Mouse (Mus musculus) hindbrain, embryonic 13.5 days (tissue): Measurements from ENCODE around the gene Acod1. TPM values are rescaled to one million over a fixed set of nuclear protein-coding genes. Genes with fewer than 3 reads are reported as not detected.
A peak's percentile ranks its signal among the peaks of the same experiment; 100 is the strongest.

Experiments used
- ATAC-seq: fragments of 200-750 bp; cut with Nextera tagmentation; 2 replicates; pipeline ENCODE4 v1.8.0; 2017; ENCODE audit warnings: moderate TSS enrichment; ENCODE audit not compliant: low FRiP score
- H3K27ac ChIP-seq: fragments of 300-500 bp; sonication (generic); 2 replicates; pipeline ENCODE4 v1.5.1; 2015; ENCODE audit warnings: inconsistent platforms, mild to moderate bottlenecking, moderate library complexity
- H3K27me3 ChIP-seq: fragments of 300-500 bp; sonication (generic); 2 replicates; pipeline ENCODE4 v1.6.1; 2015; ENCODE audit warnings: mild to moderate bottlenecking, inconsistent platforms
- H3K36me3 ChIP-seq: fragments of 300-500 bp; sonication (generic); 2 replicates; pipeline ENCODE4 v1.6.1; 2015; ENCODE audit warnings: mild to moderate bottlenecking, inconsistent platforms
- H3K4me1 ChIP-seq: fragments of 300-500 bp; sonication (generic); replicated peaks from 2 replicates; pipeline ENCODE4 v1.6.1; 2015; ENCODE audit warnings: inconsistent platforms
- H3K4me2 ChIP-seq: fragments of 300-500 bp; sonication (generic); 2 replicates; pipeline ENCODE4 v1.6.1; 2015; ENCODE audit warnings: inconsistent platforms, mild to moderate bottlenecking, moderate library complexity
- H3K4me3 ChIP-seq: fragments of 300-500 bp; sonication (generic); 2 replicates; pipeline ENCODE4 v1.5.1; 2015; ENCODE audit warnings: mild to moderate bottlenecking, inconsistent platforms
- H3K9ac ChIP-seq: fragments of 300-500 bp; sonication (generic); 2 replicates; pipeline ENCODE4 v1.6.1; 2015; ENCODE audit warnings: mild to moderate bottlenecking, inconsistent platforms
- H3K9me3 ChIP-seq: fragments of 300-500 bp; sonication (generic); 2 replicates; pipeline ENCODE4 v1.6.1; 2016; ENCODE audit warnings: inconsistent platforms
- WGBS: fragments of 180-500 bp; shearing (Covaris S2); methylation state at CpG from one replicate; pipeline ENCODE4 v1.1.7; 2015; 5-methylcytosine and 5-hydroxymethylcytosine counted together
- polyA plus RNA-seq: library from polyadenylated mRNA; unstranded; fragments of >200 nt; fragmentation: Nextera tagmentation; extraction: Ambion mirVana; gene quantifications from 2 replicates; pipeline ENCODE4 v1.2.1, GENCODE M21; 2015

Acod1 gene
- polyA plus RNA-seq, 1 experiment from 2014 or later: not detected

DNA sequence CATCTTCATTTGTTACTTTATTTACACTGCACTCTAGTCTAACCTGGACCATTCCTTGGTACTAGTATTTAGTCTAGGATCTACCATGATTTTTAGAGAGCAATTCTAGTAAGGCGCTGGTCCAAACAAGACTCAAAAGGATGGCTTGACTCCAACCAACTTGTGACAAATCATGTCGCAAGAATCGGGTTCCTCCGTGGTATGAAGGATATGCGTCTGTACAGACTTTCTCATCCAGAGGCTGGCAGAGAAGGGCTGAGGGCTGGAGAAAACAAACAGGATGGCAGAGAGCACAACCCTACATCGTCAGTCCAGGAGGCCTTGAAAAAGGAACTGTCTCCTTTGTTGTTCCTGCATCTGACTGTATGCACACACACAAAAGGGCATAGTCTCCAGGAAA is 49.8 kb downstream of the Acod1 start:
- Histone ChIP-seq H3K4me3 (peak overlapping the region; percentile 7; the same call in 1 of the 2 replicates), H3K4me2 (peak overlapping the region; percentile 69), H3K9ac (peak overlapping the region; percentile 46; the same call in 1 of the 2 replicates), H3K4me1 (peaks cover 40% of the 10 kb centered on the region), H3K27ac (no peak overlapping the region), H3K9me3 (no peaks in the 10 kb centered on the region), H3K27me3 (no peaks in the 10 kb centered on the region), H3K36me3 (peaks cover 12% of the 10 kb centered on the region)
- WGBS: 69% methylated on average over 6 of the region's 6 CpGs
- no peak for ATAC-seq

DNA sequence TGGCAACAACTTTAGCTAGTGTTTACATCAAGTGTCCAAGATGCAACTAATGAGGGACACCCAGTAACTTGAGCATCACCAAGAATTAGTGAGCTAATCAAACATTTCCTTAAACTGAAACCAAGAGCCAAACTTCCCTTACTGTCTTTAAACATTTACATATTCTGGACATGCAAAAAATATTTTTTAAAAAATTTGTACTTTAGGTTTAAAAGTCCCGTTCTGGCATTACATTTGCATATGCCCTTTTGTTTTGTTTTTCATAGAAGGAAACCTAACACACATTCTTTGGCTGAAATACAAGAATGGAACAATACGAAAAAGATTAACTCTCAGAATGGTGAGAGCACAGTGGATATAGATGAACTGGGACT is 51.4 kb downstream of the Acod1 start:
- no peak for ATAC-seq
- H3K9me3 ChIP-seq: no peaks in the 10 kb centered on the region
- H3K27me3 ChIP-seq: no peaks in the 10 kb centered on the region
- peak overlapping the region; percentile 98 for H3K9ac ChIP-seq
- WGBS: 4% methylated on average over 2 of the region's 2 CpGs
- H3K27ac ChIP-seq: peak overlapping the region; percentile 99
- peak overlapping the region; percentile 84 for H3K4me3 ChIP-seq
- peak overlapping the region; percentile 69 for H3K4me2 ChIP-seq
- H3K36me3 ChIP-seq: peaks cover 6% of the 10 kb centered on the region
- H3K4me1 ChIP-seq: peaks cover 40% of the 10 kb centered on the region

DNA sequence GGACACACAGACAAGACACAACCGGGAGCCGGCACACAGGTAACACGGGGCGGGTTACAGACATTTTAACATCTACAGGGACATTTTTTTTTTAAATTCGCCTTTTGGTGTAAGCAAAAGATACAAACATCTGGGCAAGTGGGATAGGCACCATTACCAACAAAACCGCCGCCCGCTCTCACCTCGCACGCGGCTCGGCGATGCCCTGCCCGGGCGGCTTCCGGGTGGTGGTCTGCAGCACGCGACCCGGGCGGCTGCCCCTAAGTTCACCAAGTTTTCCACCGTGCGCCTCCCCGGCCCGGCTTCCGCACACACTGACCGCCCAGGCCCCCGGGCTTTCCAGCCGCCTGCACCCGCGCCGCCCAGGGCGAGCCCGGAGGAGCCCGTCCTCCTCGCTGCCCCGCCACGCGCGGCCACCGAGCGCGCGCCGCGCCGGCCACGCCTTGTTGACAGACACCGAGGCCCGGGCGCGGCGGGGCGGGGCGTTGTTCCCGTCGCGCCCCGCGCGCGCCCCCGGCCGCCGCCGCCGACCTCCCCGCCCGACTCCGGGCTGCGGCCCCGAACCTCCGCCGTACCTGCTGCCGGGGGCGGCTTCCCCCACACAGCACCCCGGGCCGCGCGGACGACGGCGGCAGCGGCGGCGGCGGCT is 51.9 kb downstream of the Acod1 start:
- H3K4me2 ChIP-seq: peak overlapping the region; percentile 69
- peak overlapping the region; percentile 84 for H3K4me3 ChIP-seq
- no peaks in the 10 kb centered on the region for H3K9me3 ChIP-seq
- H3K4me1 ChIP-seq: peaks cover 35% of the 10 kb centered on the region
- H3K27ac ChIP-seq: peak overlapping the region; percentile 99
- ATAC-seq: peak; percentile 89
- peaks cover 6% of the 10 kb centered on the region for H3K36me3 ChIP-seq
- WGBS: under 1% methylated on average over 53 of the region's 86 CpGs
- no peaks in the 10 kb centered on the region for H3K27me3 ChIP-seq
- H3K9ac ChIP-seq: peak overlapping the region; percentile 98

DNA sequence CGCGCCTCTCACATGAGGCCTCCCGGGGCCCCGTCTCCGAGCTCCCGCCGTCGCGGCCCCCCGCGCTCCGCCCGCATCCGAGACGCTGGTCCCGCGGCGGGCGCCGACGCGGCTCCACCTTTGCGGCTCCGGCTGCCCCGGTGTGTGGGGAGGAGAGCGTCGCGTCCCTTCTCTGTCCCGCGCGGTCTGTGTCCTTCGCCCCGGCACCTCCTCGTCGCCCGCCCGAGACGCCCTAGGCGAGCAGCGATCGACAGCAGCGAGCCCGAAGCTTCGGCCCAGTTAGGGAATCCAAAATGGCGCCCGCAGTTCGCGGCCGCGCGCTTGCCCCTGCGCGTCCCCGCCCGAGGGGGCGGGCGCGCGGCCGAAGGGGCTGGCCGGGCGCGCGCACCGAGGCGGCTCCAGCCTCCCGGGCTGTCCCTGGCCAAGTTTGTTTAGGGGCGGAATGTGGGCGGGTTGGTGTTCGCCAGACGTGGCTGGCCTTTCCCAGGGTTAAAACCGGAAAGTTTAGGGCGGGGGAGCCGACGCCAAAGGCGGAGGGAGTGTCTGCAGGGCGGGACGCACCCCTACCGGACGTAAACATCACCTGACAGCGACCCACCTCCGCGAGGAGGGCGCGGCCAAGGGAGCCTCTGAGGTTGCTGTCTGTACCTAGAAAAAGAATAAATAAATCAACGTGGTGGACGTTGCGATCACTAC is 52.6 kb downstream of the Acod1 start, which contains the start of gene Fbxl3:
Fbxl3 (minus strand) TSS at position 329 of the 696 bp plus-strand sequence.
- Histone ChIP-seq H3K4me2 (peak within 1 kb of the TSS; percentile 69), H3K4me3 (peak within 1 kb of the TSS; percentile 84), H3K27ac (peak within 1 kb of the TSS; percentile 99), H3K27me3 (no peaks in the 10 kb centered on the region), H3K9me3 (no peaks in the 10 kb centered on the region), H3K36me3 (peaks cover 6% of the 10 kb centered on the region), H3K4me1 (peaks cover 29% of the 10 kb centered on the region), H3K9ac (peak within 1 kb of the TSS; percentile 98)
- under 1% methylated on average over 88 of the region's 88 CpGs for WGBS
- peak; percentile 85 for ATAC-seq

DNA sequence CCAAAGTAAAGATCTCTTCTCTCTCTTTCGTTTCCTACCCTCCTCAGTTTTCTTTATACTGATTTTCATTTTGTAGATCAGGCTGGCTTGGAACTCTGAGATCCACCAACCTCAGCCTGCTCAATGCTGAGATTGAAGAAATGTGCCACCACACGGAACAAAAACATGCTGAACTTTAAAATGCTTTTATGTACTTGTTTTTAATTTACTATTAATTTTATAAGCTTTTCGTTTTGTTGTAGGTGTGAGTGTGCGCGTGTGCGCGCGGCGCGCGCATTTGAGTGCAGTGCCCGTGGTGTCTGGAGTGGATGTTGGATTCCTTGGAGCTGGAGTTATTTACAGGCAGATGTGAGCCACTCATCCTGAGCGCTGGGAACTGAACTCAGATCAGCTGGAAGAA is 53.5 kb downstream of the Acod1 start:
- ATAC-seq: no peak
- no peaks in the 10 kb centered on the region for H3K9me3 ChIP-seq
- H3K4me1 ChIP-seq: peaks cover 23% of the 10 kb centered on the region
- no peak overlapping the region for H3K27ac ChIP-seq
- H3K27me3 ChIP-seq: no peaks in the 10 kb centered on the region
- peaks cover 2% of the 10 kb centered on the region for H3K36me3 ChIP-seq
- no peak overlapping the region for H3K4me3 ChIP-seq
- H3K9ac ChIP-seq: no peak overlapping the region
- no peak overlapping the region for H3K4me2 ChIP-seq
- 90% methylated on average over 13 of the region's 13 CpGs for WGBS

DNA sequence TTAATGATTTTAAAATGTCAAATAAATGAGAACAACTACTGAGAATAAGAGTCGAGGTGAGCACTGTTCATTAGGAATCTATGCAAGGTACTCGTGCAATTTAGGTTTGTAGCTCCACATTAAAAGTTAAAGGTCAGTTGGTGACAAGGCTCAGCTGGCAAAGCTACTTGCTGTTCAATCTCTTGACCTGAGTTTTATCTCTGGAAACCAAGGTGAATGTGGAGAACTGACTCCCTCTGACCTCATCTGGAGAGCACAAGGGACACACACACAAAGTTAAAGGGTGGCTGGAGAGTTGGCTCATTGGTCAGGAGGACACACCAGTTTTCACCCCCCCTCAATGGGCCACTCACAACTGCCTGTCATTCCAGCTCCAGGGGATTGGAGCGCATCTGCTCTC is 54.4 kb downstream of the Acod1 start:
- no peaks in the 10 kb centered on the region for H3K27me3 ChIP-seq
- peaks cover 16% of the 10 kb centered on the region for H3K4me1 ChIP-seq
- no peak for ATAC-seq
- H3K36me3 ChIP-seq: no peaks in the 10 kb centered on the region
- no peak overlapping the region for H3K27ac ChIP-seq
- no peak overlapping the region for H3K4me2 ChIP-seq
- no peaks in the 10 kb centered on the region for H3K9me3 ChIP-seq
- no peak overlapping the region for H3K4me3 ChIP-seq
- 67% methylated on average over 3 of the region's 3 CpGs for WGBS
- no peak overlapping the region for H3K9ac ChIP-seq

DNA sequence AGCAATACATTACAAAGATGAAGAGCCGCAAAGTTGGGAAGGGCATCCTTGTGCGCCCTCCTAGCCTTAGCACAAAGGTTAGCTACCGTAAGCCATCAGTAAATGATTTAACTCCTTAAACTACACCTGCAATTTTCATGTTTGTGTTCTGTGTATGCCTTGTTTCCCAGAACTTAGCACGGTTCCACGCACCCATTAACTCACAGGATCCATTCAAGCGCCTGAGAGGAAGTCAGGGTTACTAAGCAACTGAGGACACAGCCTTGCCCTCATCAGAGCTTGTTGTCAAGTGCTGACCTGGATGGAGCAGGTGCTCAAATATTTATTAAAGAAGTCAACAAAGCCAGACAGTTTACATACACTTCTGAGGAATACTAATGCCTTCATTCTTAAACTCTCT is 55.5 kb downstream of the Acod1 start:
- Histone ChIP-seq H3K9ac (no peak overlapping the region), H3K4me1 (peaks cover 7% of the 10 kb centered on the region), H3K36me3 (no peaks in the 10 kb centered on the region), H3K9me3 (no peaks in the 10 kb centered on the region), H3K27ac (no peak overlapping the region), H3K4me2 (no peak overlapping the region), H3K4me3 (no peak overlapping the region), H3K27me3 (no peaks in the 10 kb centered on the region)
- 64% methylated on average over 6 of the region's 6 CpGs for WGBS
- no peak for ATAC-seq

DNA sequence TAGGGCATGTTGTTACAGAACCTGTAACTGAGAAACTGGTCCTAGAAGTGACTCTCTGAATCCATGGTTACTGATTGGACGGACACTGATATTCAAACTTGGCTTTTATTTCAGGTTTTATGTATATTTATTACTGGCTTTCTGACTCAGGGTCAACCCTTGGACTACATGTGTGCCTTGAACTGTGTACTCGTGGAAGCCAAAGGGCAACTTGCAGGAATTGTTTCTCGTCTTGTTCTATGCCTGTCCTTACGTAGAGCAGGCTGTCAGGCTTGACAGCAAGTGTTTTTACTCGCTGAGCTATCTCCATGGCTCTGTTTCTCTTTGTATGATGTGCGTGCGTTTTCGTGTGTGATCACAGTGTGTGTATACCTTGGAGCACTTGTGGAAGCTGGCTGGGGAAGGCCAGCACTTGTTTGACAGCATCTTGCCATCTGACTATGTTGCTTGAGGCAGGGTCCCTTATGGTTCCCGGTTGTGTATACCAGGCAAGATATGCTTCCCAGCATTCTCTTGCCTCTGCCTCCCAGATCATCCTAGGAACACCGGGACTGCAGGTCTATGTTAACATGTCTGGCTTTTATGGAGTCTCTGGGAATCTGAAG is 56.1 kb downstream of the Acod1 start:
- Histone ChIP-seq H3K27me3 (no peaks in the 10 kb centered on the region), H3K4me2 (no peak overlapping the region), H3K9ac (no peak overlapping the region), H3K9me3 (no peaks in the 10 kb centered on the region), H3K4me1 (peaks cover 3% of the 10 kb centered on the region), H3K27ac (no peak overlapping the region), H3K36me3 (no peaks in the 10 kb centered on the region), H3K4me3 (no peak overlapping the region)
- WGBS: 82% methylated on average over 10 of the region's 10 CpGs
- ATAC-seq: no peak

Other genes with a start within 250 kb of the Acod1 start
- gene Kctd12, start 64.3 kb upstream of the Acod1 start, polyA plus RNA-seq: 9.1 and 16.1 TPM in 2 replicates
- gene Cln5, start 23.2 kb downstream of the Acod1 start, polyA plus RNA-seq: 15.0 and 15.2 TPM in 2 replicates
- 22.4 and 23.8 TPM in 2 replicates for gene Fbxl3, start 52.6 kb downstream of the Acod1 start, polyA plus RNA-seq